Mouse (Mus musculus): ENCODE results near the gene Tusc2.
"Not testable (repeated sequence)": the region's sequence is repeated elsewhere in the genome, so short reads cannot be mapped to it uniquely, and the experiment has no call there.

The Tusc2 gene

DNA sequence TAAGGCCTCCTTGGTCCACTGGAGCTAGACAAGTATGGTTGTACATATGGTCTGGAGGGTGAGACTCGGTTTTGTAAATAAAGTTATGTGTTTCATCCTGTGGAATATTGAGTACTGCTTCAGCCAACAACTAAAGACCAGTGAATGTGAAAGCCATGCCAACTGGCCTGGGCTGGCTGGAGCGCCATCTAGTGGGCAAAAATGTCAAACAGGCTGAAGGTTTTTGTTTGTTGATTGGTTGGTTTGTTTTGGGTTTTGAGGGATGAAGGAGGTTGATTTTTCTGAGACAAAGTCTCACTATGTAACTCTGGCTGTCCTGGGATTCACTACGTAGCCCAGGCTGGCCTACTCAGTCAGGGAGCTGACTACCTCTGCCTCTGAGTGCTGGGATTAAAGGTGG, 17.5 kb upstream of the Tusc2 start:
- DNase-seq = peak; percentile 72 to 91

DNA sequence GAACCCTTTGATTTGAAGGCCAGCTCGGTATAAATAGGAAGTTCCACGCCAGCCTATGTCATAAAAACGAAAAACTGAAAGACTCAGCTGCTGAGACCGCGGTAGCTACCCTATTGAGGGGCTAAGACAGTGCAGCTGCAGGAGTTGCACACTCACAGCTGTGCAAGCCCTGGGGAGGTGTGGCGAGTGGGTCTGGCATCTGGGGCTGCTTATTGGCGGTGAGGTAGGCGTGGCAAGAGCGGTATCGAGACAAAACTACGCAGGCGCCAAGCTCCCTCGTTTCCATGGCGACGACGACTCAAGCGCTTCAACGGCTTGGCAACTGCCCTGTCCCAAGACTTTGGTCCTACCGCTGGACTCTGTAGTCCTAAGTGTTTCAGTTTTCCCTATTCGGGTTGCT, 16.0 kb upstream of the Tusc2 start, which contains the start of gene Zmynd10:
Gene Zmynd10, plus strand, starts transcription at position 273 of the 400 bp plus-strand sequence.
- DNase-seq = peak; percentile 97

DNA sequence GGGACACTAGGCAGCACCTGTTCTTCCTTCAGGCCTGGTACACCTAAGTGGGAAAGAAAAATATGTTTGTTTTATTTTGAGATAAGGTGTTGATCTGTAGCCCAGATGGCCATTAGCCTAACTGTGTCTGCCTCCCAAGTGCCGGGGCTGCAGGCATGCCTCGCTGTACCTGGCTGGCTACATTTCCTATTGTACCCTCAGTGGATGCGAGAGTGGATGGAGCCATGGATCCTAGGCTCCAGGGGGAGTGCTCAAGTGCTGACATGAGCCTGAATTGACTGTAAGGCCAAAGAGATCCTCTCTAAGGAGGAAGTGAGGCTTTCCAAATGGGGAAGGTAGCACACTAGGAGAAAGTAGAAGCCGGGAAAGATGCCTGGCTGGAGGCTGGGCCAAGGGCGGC, 15.1 kb upstream of the Tusc2 start:
- no peak for DNase-seq

DNA sequence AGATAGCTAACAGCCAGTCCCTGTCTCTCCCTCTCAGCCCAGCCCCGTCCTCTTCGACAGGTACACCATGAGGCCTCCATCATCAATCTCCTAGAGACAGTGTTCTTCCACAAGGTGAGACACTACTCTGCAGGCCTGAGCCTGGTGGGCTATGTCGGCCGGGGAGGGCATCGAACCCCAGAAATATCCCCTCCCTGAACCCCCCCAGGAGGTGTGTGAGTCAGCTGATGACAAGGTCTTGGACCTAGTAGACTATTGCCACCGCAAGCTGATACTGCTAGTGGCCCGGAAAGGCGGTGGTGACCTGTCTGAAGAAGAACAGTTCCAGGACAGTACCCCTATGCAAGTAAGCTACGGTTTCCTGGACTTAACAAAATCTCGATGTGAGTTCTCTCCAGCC, 14.2 kb upstream of the Tusc2 start:
- no peak for DNase-seq

DNA sequence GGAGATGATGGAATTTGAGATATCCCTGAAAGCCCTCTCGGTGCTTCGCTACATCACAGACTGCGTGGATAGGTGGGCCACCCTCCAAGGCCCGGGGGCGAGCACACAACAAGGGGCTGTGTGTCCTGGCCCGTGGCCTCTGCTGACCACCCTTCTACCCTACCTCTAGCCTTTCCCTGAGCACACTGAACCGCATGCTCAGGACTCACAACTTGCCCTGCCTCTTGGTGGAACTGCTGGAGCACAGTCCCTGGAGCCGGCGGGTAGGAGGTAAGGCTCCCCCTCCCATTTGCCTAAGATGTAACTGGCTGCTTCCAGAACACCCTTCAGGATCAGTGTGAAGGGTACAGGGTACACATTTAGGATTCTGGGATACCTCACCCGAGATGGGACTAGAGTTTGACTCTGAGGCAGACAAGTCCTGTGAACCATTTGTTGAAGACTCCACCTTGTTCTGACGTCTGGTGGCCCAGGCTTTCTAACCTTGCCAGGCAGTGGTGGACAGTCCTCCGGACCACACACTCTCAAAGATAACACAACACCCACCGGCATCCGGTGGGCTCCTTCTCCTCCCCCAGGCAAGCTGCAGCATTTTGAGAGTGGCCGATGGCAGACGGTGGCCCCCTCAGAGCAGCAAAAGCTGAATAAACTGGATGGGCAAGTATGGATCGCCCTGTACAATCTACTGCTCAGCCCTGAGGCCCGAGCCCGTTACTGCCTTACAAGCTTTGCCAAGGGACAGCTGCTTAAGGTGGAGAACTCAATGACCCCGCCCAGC, 13.6 kb upstream of the Tusc2 start:
- DNase-seq = no peak

DNA sequence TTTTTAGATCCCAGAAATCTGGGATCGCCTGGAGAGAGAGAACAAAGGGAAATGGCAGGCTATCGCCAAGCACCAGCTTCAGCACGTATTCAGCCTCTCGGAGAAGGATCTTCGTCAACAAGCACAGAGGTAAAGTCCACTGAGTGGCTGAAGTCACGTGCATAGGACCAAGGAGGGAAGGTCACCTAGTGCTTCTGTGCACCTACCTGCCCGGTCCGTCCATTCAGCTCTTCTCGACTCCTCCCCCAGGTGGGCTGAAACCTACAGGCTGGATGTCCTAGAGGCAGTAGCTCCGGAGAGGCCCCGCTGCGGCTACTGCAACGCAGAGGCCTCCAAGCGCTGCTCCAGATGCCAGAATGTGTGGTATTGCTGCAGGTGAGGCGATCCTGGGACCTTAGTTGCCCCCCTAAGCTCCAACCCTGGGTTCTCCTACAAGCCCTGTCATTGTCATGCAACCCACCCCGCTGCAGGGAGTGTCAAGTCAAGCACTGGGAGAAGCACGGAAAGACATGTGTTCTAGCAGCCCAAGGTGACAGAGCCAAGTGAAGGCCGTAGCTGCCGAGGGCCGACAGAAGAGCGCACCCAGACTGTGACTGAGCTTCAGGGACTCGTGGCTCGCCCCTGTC, 12.5 kb upstream of the Tusc2 start:
- peak; percentile 86 to 92 for DNase-seq

DNA sequence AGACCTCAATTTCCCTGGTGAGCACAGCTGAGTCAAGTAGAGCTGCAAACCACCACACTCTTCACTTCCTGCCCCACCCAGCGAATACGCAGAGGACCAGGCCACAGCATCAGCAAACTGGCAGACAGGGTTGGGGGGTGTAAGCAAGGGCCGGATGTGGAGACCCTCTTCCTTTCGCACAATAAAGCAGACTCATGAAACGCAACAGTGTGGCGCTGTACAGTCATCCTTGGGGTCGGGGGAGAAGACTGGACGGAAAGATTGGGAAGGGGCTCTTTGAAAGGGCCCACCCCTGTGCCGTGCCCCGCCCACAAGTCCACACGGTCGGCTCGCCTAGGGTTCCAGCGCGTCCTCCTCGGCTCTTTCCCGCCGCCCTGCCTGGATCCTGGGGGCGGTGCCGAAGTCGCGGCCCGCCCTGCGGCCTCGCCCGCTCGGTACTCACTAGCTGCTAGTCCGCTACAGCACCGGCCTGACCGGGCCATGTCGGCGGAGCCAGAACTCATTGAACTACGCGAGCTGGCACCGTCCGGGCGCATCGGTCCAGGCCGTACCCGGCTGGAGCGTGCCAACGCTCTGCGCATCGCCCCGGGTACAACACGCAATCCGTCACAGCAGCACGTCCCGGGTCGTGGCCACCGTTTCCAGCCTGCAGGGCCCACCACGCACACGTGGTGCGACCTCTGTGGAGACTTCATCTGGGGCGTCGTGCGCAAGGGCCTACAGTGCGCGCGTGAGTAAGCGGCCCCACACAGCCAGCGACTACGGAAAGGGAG, 11.8 kb upstream of the Tusc2 start, which contains the start of gene Rassf1:
Gene Rassf1, plus strand, starts transcription at position 439 of the 773 bp plus-strand sequence.
- DNase-seq = peak; percentile 84 to 89

DNA sequence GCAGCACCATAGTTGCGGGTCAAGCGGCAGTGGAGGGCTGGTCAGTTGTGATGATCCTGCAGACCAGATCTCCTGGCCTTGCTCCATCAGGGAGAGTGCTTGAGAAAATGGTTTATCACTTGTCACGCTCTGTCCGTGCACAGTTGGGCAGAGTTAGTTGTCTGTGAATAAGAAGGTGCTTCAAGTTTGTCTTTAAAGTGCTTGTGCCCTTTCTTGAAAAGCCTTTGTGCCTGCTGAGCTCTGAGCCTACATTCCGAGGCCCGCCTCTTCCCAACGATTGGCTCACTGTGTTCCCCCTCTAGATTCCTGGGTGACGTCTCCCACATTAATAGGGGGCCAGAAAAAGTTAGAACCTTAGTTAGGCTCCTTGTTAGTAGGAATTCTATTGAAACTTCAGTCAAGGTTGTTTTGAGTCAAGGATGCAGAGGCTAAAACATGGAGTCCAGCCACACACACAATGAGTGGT, 11.1 kb upstream of the Tusc2 start:
- no peak for DNase-seq

DNA sequence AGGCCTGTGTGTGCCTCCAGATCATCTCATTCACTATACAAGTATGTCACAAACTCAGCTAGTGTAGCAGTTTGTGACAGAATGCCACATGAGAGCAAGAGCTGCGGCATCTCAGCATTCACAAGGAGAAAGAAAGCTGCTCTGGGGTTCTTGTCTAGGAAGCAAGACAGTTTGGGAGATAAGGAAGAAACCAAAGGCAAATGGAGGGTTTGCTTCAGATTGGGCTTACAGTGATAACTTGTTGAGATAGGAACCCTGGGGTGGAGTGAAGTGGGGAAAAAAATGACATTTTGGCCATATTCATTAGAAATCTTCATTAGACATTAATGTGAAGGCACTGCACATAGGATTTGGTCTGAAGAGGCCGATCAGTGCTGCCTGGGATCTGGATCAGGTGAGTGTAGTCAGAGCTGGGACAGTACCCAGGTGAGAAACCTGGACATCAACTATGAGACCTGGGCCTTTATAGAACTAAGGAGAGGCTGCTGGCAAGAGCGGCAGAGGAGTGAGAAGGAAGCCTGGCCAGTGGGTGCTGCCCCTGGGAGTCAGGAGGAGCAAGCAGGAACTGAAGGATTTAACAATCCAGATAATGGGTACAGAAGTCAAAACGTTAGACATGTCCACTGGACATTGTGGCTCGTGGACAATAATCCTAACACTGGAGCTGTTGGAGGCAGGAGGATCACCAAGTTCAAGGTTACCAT, 10.2 kb upstream of the Tusc2 start:
- DNase-seq = no peak

DNA sequence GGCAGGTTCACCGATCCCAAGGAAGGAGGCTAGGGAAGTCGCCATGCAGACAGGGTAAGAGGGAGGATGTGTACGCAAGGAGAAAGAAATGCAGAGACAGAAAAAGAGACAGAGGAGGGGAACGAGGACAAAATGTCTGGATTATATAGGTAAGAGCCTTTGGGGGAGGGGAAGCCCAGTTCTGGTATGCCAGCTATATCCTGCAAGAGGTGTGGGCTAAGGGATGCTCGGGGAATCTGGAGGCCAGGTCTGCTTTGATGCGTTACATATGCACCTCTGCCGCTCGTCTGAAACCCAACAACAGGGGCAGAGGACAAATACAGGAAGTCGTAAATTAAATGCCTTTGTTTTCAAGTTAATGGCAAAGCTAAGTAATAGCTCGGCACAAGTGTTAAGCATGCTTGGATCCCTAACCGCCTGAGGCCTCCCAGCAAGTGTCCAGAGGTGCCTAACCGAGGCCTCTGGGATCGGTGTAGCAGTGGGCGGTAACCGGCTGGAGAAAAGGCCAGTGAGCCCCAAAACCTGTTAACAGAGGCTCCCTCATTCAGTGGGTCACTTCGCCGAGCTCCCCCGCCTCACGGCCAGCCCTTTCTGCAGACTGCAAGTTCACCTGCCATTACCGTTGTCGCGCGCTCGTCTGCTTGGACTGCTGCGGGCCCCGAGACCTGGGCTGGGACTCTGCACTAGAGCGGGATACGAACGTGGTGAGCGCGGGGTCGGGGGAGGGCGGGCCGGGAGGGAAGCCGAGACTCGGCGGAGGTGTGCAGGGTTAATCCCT, 9.3 kb upstream of the Tusc2 start:
- peak in 1 of 2 experiments; percentile 58 for DNase-seq

DNA sequence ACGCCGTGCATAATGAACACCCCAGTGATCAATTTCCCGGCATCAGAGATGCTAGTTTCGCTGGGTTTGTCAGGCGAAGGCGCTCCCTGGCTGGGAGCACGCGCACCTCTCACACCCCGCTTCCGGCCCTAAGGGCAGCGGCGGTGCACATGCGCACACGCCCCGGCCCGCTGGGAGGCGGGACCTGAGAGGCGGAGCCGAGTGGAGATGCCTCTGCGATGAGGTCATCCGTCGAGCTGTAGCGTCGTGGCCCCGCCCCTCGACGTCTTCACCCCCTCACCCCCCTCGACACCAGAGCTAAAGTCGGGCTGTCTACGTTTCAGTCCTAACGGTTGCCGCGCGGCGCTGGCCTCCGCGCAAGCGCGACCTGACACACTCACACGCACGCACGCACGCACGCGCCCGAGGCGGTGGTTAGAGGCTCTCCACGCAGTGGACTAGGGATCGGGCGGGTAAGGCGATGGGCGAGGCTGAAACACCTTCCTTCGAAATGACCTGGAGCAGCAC, 8.7 kb upstream of the Tusc2 start:
- DNase-seq = peak; percentile 96

DNA sequence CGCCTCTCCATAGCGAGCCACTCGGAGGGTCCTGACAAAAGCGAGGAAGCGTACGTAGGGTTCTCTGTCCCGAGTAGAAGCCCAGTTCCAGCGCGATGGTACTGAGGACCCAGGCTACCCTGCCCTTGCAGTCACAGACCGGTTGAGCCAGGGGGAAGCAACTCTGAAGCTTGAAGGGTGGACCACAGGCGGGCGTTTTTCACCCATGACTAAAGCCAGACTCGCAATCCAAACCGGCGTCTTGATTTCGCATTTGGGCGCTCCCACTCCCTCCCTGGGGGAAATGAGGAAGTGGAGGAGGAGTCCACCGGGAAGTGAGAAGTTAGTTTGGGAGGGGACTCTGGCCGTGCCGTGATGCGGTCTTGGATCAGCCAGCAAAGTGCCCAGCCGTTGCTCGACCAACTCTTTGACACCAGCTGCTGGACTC, 8.0 kb upstream of the Tusc2 start:
- peak; percentile 72 for DNase-seq

DNA sequence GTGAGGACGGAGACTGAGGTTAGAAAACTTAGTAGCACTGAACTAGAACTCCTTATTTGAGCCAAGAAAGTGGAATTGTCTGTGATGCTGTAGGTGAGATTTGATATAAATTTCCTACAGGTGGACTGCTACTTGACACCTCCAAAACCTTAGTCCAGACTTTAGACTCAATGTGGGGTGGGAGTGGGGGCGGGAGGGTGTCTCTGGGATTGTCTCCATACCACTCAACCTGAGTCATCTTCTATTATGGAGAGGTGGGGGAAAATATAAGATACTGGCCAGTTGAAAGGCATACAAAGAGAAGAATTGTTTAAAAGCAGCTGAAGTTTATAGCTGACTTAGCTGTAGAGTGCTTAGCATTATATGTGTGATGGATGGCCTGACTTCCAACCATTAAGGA, 7.4 kb upstream of the Tusc2 start:
- DNase-seq = no peak

DNA sequence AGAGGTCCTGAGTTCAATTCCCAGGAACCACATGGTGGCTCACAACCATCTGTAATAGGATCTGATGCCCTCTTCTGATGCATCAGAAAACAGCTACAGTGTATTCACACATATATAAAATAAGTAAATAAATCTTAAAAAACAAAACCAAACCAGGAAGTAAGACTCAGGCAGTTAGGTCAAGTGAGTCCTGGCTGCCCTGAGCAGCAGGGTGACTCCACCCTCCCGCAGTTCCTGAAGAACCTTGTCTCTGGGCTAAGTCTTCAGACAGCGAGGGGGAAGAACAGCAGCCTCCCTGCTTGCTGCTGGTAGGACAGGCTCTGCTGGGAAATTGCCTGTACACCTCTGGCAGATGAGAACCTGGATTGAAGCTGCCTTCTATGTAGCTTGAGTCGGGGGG, 6.7 kb upstream of the Tusc2 start:
- DNase-seq = no peak

DNA sequence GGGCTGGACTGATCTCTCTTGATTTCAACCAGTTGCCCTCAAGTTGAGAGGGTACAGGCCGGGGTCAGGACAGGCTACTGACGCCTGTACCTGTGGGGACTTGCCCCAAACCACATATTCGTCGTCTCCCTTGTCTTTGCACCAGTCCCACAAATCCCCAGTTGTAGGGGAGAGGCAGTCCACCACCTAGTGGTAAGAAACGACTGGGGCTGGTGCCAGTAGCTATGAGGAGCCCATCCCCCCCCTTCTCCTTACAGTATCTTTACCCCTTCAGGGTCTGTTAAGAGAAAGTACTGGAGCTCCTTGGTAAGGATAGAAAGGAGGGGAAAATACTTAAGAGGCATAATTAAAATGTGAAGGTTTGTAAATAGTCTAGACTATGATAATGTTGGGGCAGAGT, 2.5 kb downstream of the Tusc2 start:
- DNase-seq = not testable (repeated sequence)

DNA sequence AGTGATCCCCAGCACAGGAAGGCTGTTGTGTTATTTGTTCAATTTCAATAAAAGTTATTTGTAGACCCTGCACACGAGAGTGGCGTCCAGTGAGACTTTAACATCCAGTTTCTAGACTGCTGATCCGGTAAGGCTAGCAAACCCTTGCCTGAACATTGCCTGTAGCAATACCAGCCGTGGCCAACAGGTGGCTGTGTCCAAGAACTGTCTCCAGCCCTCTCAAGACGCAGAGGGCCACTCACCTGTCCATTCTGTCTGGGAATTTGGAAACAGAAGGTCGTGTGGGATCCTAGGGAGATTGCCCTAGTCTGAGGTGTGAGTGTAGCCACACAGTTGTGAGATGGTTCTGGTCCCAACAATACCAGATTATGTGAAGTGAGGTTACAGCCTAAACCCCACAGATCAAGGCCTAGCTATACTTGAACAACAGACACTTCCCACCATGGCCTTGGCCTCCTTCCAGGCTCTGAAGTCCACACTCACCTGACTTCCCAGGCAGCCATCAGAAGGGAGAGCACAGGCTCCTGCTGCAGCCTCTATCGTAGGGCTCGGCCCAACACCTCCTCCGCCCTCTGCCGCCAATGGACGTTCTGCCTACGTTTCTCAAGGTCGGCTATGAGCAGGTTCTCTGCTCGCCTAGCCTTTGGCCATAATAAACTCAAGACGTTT, 3.1 kb downstream of the Tusc2 start:
- DNase-seq = peak; percentile 95 to 97

DNA sequence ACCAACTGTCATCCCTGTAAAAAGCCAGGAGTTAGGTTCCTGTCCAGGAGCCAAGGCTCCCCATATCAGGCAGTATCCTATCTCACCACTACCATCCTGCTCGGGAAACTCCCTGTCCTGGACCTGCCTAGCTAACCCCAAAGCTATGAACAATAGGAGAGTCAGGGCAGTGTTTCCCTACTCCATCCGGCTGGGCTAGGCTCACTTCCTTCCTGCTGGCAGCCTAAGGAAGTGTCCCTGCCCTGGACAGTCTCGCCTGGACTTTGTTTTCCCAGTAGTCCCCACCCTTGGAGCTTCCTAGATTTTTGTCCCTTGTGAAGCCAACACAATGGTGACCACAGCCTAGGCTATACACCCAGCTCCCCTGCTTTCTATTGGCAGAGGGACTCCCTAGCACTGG, 3.8 kb downstream of the Tusc2 start:
- peak; percentile 63 to 84 for DNase-seq

DNA sequence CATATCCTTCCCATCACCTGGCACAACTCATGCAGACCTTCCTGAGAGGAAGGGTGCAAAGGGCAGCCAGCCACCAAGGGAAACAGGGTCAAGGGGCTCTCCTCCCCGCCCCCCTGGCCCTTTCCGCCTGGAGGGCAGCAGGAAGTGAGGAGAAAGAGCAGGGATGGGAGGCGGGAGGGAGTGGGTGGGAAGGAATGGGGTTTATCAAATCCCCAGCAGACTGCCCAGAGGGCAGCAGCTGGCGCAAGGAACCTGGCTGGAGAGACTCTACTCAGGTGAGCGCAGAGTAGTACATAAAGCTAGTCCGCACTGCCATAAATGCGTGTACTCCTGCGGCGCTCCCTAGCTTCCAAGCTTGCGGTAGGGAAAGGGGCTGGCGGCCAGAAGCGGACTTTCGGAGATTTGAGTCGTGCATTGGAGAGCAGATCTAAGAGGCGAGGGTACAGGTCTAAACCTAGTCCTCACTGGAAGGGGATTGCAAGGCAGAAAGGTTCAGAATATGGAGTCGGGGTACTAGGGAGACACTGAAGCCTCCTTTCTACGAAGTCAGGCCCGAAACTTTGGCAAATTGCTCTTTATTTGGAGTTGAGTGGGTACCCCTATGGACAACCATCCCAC, 4.8 kb downstream of the Tusc2 start, which contains the start of gene Hyal2:
Gene Hyal2, plus strand, starts transcription at position 244 of the 618 bp plus-strand sequence.
- peak; percentile 92 to 93 for DNase-seq

DNA sequence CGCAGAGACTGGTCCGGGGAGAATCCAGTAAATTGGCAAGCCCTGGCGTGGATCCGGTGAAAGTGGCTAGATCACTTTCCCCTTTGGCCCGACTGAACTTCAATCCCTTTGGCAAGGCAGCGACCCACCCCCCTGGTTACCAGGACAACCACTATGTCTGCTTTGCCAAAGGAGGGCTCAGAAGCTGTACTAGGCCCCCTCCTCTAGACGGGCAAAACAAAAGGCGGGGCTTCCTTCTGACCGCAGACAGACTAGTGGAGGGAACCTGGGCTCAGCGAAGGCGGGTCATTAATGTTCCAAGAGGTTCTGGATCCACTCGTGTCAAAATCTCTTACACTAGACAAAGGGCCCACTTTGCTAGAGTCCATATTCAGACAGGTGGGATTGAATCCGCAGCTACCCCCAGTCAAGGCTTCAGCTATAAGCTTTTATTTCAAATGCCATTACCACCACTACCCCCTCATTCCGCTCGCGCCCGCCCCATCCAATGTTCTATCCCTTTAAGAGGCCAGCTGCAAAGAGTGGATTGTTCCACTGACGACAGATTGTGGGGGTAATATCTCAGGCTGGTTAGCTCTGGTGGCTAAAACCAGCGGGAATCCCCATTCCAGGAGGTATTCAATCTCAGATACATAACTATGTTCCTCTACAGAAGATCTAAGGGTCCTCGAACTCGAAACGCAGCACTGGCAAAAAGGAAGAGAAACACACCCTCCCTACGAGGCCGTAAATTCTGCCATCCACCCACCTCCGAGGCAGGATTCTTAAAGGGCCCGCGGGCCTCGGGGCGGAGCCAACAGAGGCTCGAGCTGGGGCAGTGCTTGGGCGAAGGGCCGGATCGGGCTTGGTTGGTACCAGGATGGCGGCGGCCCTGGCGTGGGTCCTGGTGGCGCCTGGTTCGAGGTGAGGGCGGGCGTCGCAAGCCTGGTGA, 5.5 kb downstream of the Tusc2 start:
- peak; percentile 93 to 95 for DNase-seq

Data from kidney, postnatal 36 days (tissue).